10 mouse cellular contexts compared by ENCODE assay signal in genomic region chr9:116328201-116328600, GRCm38 (mm10).
A peak's percentile ranks its signal among the peaks of the same experiment; 100 is the strongest.
DNase-seq lines count a peak whose midpoint lies in the region; ATAC-seq lines count a peak whose summit lies in the region.
"Had no signal": no experiment of that assay in that cellular context is flagged by ENCODE, and none has a peak within 500 bp of the region (broad histone marks: within the 10 kb centered on the region; RNA-seq: fewer than 3 reads in every experiment).

No protein-coding gene starts in this region.

- peak overlapping the region; percentile 43; the same call in 1 of the 2 replicates for H3K9ac ChIP-seq in lung, embryonic 16.5 days (ENCODE audit: low read length)
- H3K9ac ChIP-seq: liver, embryonic 15.5 days had no signal

- no peaks in the 10 kb centered on the region for H3K27me3 ChIP-seq in lung, embryonic 16.5 days (ENCODE audit: control insufficient read depth, insufficient read depth, low read depth, low read length)
- no peaks in the 10 kb centered on the region for H3K27me3 ChIP-seq in heart, embryonic 10.5 days (ENCODE audit: insufficient read depth, poor library complexity, severe bottlenecking)
- H3K27me3 ChIP-seq: liver, embryonic 15.5 days had no signal

- H3K4me1 ChIP-seq in lung, embryonic 16.5 days (replicated peaks; ENCODE audit: control insufficient read depth, insufficient read depth, low read length) = peaks cover 16% of the 10 kb centered on the region
- H3K4me1 ChIP-seq in heart, embryonic 10.5 days = peaks cover 19% of the 10 kb centered on the region
- H3K4me1 ChIP-seq: liver, embryonic 15.5 days had no signal

- no peaks in the 10 kb centered on the region for H3K36me3 ChIP-seq in lung, embryonic 16.5 days (ENCODE audit: control insufficient read depth, insufficient read depth, low read length)
- H3K36me3 ChIP-seq in heart, embryonic 10.5 days = no peaks in the 10 kb centered on the region
- H3K36me3 ChIP-seq: liver, embryonic 15.5 days had no signal

- H3K4me3 ChIP-seq in lung, embryonic 16.5 days (ENCODE audit: low read length) = no peak overlapping the region
- H3K4me3 ChIP-seq in heart, embryonic 10.5 days = no peak overlapping the region
- H3K4me3 ChIP-seq: liver, embryonic 15.5 days had no signal

- H3K27ac ChIP-seq in lung, embryonic 16.5 days (ENCODE audit: low read length) = no peak overlapping the region
- peak overlapping the region; percentile 22; the same call in 1 of the 2 replicates for H3K27ac ChIP-seq in heart, embryonic 10.5 days
- H3K27ac ChIP-seq: liver, embryonic 15.5 days had no signal

- DNase-seq in adrenal gland, postnatal 14 days = peak; percentile 54
- no peak for DNase-seq in adrenal gland, adult 8-10 months
- DNase-seq in lung, postnatal 25 days (ENCODE audit: low spot score) = no peak
- no peak for DNase-seq in heart, embryonic 10.5 days (ENCODE audit: low spot score)
- DNase-seq in kidney, postnatal 10 days = peak; percentile 52
- DNase-seq in MN1 (ENCODE audit: low spot score) = no peak
- DNase-seq in cerebellum, adult 11 months = no peak
- DNase-seq: cerebellum, adult 8-10 months had no signal

- ATAC-seq in lung, embryonic 16.5 days (ENCODE audit: low read depth) = no peak

- no peak overlapping the region for H3K4me2 ChIP-seq in lung, embryonic 16.5 days (ENCODE audit: low read depth, low read length)
- H3K4me2 ChIP-seq: liver, embryonic 15.5 days had no signal

- 24% methylated on average over 3 of the region's 3 CpGs for WGBS in lung, embryonic 16.5 days
- 13% methylated on average over 3 of the region's 3 CpGs for WGBS in heart, embryonic 10.5 days

- H3K9me3 ChIP-seq in lung, embryonic 16.5 days (ENCODE audit: control insufficient read depth, low read length) = no peaks in the 10 kb centered on the region
- H3K9me3 ChIP-seq in heart, embryonic 10.5 days = no peaks in the 10 kb centered on the region
- H3K9me3 ChIP-seq: liver, embryonic 15.5 days had no signal

Comparison
In these comparisons a context has a peak if more than half of its experiments do, and no peak if none do; other contexts are left out.
1. DNase-seq: peak in adrenal gland, postnatal 14 days (single experiment) and kidney, postnatal 10 days (single experiment); none in adrenal gland, adult 8-10 months (single experiment), lung, postnatal 25 days (single experiment), heart, embryonic 10.5 days (single experiment), MN1 (single experiment) and cerebellum, adult 11 months (single experiment).